Mouse (Mus musculus) kidney, postnatal 25 days (tissue): Measurements from ENCODE around the gene Ssbp3.

Source experiments
- DNase-seq, 2 experiments: peaks; one replicate each; pipeline ENCODE4 v3.0.0; 2021; ENCODE audit warnings: mixed read lengths in 2 of 2

Ssbp3 gene

GRCm38 (mm10) chr4:106910201-106911172, at the start of gene Ssbp3:
Gene Ssbp3 (plus strand): TSS chr4:106910701.
- DNase-seq, result peak; percentile 89

- DNase-seq, result no peak
These were observed 48.6 kb upstream of the Ssbp3 start for GRCm38 (mm10) chr4:106861871-106862270.

- DNase-seq, result peak; percentile 55 to 63
These were observed 48.2 kb upstream of the Ssbp3 start for GRCm38 (mm10) chr4:106862317-106862716.

DNA sequence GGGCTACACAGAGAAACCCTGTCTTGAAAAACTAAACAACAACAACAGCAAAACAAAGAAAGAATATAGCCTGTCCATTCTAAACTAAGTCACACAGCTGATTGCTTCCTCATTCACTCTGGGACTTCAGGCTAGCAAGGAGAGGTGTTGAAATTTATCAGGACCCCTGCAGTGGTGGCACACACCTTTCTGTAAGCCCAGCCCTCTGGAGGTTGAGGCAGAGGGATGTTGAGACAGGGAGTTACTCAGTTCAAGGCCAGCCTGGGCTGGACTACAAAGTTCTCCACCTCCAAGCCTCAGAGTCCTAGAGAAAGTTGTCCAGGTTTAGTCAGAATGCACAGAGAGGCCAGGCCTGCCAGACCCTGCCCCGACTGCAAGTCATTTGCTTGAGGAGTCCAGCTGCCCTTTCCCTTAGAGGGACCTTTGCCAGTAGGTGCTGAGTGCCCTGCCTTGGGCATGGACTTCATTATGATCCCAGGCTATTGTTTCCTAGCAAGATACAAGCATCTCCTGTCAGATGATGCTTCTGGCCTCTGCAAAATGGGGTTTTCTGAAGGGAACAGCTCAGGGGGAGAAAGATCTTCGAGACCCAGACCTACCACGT, 47.6 kb upstream of the Ssbp3 start:
- DNase-seq, result no peak

DNA sequence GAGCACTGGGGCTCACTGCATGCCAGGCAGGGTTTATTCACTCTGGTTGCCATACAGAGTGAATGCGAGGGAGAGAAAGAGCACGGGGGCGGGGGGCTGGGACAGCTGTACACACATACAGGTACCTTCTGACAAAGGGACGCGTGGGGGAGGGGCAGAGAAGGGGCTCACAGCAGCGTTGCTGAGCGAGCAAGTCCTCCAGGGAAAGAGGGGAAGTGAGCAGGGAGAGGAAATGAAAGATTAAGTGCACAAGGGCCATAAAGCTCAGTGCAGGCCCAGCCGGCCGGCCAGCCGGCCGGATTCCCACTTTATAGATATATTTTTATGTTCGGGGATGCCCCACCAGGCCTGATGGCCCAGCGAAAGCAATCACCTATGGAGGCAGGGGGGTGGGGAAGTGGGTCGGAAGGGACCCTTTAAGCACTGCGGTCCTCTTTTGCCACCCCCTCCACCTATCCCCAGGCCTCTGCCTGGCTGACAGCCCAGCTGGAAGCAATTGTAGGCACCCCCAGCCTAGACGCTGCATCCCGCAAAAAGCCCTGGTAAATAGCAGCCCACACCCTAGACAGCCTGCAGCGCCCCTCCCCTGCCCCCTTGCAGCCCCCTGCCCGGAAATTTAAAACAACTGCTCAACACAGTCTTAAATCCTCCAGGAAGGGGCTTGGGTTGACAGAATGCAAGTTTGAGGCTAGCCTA, 44.9 kb upstream of the Ssbp3 start:
- peak in 1 of 2 experiments; percentile 25 for DNase-seq

DNA sequence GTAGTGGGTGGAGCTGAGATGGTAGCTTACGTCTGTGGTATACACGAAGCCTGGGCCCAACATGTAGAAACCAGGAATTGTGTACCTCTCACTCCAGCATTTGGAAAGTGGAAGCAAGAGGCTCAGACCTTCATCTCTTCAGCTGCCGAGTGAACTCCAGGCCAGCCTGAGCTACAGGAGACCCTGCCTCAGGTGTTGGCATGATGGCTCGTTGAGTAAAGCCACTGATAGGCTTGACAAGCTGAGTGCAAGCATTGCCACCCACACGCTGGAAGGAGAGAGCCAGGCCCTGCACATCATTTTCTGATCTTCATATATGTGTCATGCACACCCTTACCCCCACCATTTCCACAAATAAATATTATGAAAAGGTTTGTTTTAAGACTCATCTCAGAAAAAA, 44.1 kb upstream of the Ssbp3 start:
- DNase-seq, result no peak

DNA sequence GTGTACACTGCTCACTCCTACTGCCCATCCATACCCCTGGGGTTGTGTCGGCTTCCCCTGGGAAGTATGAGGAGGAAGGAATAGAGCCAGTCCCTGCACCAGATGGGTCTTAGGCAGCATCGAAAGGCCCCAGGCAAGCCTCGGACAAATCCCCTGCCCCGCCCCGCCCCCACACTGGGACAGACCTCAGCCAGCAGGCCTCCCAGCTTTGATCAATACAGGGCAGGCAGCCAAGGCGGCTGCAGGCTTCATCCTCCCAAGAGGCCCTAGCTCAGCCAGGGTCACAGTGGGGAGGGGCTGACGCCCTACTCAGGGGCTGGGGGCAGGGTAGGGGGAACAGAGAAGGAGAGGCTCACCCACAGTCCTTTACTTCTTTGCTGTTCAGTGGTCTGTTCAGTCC, 43.7 kb upstream of the Ssbp3 start:
- peak in 1 of 2 experiments; percentile 27 for DNase-seq

DNA sequence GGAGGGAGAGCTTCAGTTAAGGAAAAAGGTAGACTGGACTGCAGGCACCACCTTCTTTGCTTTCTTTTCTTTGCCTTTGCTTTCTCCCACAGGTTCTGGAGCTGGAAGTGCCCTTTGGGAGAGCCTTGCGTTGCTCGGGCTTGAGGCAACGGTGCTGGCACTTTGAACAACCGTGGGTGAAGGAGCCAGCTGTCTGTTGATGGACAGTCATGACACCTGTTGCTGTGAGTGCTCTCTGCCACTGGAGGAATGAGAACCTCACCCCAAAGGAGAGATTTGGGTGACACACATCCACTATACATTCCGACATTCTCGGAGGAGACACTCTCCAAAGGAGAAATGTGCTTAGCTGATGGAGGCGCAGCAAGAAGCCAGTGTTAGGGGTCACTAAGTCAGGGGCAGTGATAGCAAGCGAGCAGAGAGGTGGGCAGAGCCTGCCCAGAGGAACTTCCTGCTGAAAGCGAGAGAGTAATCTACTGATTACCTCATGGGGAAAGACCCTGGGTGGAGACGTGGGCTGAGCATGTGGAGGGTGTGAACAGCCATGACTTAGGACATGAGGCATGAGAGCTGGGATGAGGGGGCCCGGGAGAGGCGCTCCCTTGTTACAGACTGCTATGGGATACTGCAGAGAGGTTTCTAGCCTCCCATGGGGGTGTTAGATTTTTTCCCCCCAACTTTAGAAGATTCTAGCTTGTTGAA, 41.6 kb upstream of the Ssbp3 start:
- no peak for DNase-seq

GRCm38 (mm10) chr4:106869539-106869951, 41.0 kb upstream of the Ssbp3 start:
- DNase-seq, result no peak

- no peak for DNase-seq
These were observed 39.9 kb upstream of the Ssbp3 start for GRCm38 (mm10) chr4:106870556-106870955.

- no peak for DNase-seq
These were observed 36.0 kb upstream of the Ssbp3 start for GRCm38 (mm10) chr4:106874501-106874900.

DNA sequence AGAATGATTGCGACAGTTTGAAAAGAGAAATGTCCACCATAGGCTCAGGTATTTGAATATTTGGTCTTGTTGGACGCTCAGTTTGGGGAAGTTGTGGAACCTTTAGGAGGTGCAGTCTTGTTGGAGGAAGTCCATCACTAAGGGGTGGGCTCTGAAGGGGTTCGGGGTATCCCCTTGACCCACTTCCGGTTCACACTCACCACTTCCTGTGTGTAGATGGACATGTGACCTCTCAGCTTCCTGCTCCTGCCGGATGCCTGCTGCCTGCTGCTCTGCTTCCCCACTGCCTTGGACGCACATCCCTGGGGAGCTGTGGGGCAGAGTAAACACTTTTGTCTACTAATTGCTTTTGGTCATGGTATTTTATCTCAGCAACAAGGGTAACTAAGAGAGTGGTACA, 29.4 kb upstream of the Ssbp3 start:
- no peak for DNase-seq

GRCm38 (mm10) chr4:106883149-106883548, 27.4 kb upstream of the Ssbp3 start:
- DNase-seq, result no peak

DNA sequence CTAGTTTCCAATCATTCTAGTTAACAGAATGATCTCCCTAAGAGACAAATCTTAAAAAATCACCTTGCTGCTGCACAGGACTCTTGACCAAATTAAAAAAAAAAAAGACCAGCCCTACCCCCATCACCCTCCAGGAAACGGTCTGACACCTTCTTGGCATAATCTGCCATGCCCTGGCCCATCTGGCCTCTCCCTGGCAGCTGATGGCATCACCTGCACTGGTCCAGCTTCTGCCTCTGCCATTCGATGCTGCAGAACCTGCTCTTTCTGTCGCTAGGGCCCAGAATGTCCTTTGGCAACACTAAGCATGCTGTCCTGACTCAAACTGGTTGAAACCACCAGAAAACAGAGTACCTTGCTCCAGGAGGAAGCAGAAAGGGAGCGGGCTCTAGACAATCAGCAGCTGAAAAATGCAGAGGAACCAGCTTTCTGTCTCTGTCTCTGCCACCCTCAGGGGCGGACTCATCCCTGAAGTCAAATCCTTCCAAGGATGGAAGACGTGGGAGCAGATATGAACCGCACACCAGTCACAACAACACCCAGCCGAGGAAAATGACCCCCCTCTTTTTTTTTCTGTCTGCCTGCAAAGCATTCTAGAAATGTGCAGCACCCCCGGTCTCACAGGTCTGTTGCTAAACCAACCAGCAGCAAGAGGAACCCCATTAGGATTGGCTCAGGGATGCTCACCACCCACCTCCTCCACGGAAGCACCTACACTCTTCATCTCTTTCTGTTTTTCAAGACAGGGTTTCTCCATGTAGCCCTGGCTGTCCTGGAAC, 24.0 kb upstream of the Ssbp3 start:
- peak in 1 of 2 experiments; percentile 46 for DNase-seq

DNA sequence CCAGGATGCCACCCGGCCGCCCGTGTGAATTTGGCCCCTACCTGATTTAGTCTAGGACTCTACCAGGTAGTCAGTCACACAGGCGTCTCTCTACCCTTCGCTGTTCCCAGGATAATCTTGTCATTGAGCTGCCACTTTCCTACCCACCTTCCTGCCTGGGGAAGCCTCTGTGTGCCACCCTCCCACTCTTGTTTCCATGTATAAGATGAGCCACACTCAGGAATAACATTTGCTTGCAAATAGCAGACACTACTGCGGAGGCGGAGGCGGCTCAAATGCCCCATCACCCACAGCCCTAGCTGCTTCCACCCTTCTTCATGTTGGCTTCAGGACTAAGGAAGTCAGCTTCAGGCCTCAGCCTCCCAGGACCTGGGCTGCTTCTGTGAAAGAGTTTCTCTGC, 14.4 kb upstream of the Ssbp3 start:
- DNase-seq, result no peak

DNA sequence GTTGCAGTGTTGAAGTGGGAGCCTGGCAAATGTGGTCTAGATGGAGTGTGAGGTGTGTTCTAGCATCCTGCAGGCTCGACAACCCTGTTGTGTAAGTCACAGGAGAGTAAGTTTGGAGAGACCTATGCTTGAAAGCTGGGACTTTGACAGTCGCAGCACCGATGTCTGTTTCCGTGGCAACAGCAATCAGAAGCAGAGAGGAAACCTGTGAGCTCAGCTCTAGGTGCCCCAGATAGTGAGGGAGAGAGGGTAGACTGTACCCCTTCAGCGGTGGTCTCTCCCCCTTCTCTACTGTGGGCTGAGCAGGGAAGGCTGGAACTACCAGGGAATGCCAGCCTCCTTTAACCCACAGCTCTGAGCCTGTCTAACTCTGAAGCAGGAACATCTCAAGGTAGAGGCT, 11.6 kb upstream of the Ssbp3 start:
- DNase-seq, result no peak

DNA sequence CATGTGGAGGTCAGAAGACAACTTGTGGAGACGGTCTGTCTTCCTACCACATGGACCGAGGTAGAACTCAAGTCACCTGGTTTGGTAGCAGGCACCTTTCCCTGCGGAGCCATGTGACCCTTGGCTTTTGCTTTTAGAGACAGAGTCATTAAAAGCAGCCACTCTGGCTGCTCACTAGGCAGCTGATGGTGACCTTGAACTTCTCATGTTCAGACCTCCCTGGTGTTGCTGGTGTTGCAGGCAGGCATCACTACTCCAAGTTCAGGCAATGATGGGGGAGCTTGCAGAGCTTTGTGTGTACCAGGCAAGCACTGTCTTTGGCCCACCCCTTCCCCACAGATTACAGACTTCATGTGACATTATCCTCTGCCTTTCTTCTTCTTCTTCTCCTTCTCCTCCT, 11.0 kb upstream of the Ssbp3 start:
- peak in 1 of 2 experiments; percentile 38 for DNase-seq

- no peak for DNase-seq
These were observed 9.8 kb upstream of the Ssbp3 start for GRCm38 (mm10) chr4:106900718-106901117.

- DNase-seq, result no peak
These were observed 8.9 kb upstream of the Ssbp3 start for GRCm38 (mm10) chr4:106901610-106902009.

- DNase-seq, result no peak
These were observed 8.3 kb upstream of the Ssbp3 start for GRCm38 (mm10) chr4:106902157-106902556.

DNA sequence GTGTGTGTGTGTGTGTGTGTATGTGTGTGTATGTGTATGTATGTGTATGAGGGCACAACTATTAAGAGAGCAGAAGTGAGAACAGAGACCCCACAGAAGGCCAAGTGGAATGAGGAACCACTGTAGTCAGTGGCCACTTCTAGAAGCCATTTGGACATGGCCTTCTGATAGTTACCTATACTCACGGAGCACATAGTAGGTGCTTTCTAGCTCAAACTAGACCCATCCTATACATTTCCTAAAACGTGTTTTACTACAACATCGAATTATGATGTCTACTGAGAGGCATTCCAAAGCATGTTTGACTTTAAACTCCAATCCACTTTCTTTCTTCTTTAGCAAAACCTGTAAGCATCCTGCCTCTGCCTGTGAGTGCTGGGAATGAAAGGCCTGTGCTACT, 4.6 kb upstream of the Ssbp3 start:
- DNase-seq, result no peak
